Mouse (Mus musculus) erythroblast, embryonic 14.5 days (primary cell): ENCODE measurements at regions not wholly inside any gene's neighbourhood (a gene's known extent, or its start where the extent isn't known, plus 50 kb on each side); places are given as distances from the start of the nearest gene placed in this dataset.

Experiments used
- H3K27me3 ChIP-seq: 2 replicates; pipeline ENCODE4 v1.6.1; 2012; ENCODE audit warnings: inconsistent platforms; ENCODE audit not compliant: control insufficient read depth
- H3K36me3 ChIP-seq: 2 replicates; pipeline ENCODE4 v1.6.1; 2012; ENCODE audit warnings: mild to moderate bottlenecking, inconsistent platforms; ENCODE audit not compliant: control insufficient read depth
- H3K4me1 ChIP-seq: 2 replicates; pipeline ENCODE4 v1.6.1; 2012; ENCODE audit warnings: inconsistent platforms; ENCODE audit not compliant: control insufficient read depth
- H3K4me3 ChIP-seq: replicated peaks from 2 replicates; pipeline ENCODE3; 2012; ENCODE audit warnings: moderate library complexity, mild to moderate bottlenecking, inconsistent platforms
- H3K9me3 ChIP-seq: 2 replicates; pipeline ENCODE4 v1.6.1; 2012; ENCODE audit warnings: low read length, inconsistent platforms, mixed read lengths; ENCODE audit not compliant: control insufficient read depth
- GATA1 ChIP-seq: IDR thresholded peaks from 2 replicates; pipeline ENCODE4 v1.6.1; 2012; ENCODE audit warnings: low read length, inconsistent platforms, mixed read lengths
- TAL1 ChIP-seq: IDR thresholded peaks from 3 replicates; pipeline ENCODE4 v1.6.1; 2012; ENCODE audit warnings: low read length, inconsistent platforms, mixed read lengths

- H3K9me3 ChIP-seq, result no peaks in the 10 kb centered on the region
- H3K4me1 ChIP-seq, result no peaks in the 10 kb centered on the region
- H3K27me3 ChIP-seq, result no peaks in the 10 kb centered on the region
- no peak overlapping the region for H3K4me3 ChIP-seq
- TF ChIP-seq GATA1 (no peak), TAL1 (no peak)
- no peaks in the 10 kb centered on the region for H3K36me3 ChIP-seq
These were observed 117.3 kb upstream of the Prok2 start for GRCm38 (mm10) chr6:99843507-99843906.

- Histone ChIP-seq H3K9me3 (no peaks in the 10 kb centered on the region), H3K27me3 (no peaks in the 10 kb centered on the region), H3K36me3 (no peaks in the 10 kb centered on the region), H3K4me1 (no peaks in the 10 kb centered on the region), H3K4me3 (no peak overlapping the region)
- TF ChIP-seq TAL1, result no peak
- TF ChIP-seq GATA1, result no peak
These were observed 116.5 kb upstream of the Prok2 start for GRCm38 (mm10) chr6:99842723-99843122.

DNA sequence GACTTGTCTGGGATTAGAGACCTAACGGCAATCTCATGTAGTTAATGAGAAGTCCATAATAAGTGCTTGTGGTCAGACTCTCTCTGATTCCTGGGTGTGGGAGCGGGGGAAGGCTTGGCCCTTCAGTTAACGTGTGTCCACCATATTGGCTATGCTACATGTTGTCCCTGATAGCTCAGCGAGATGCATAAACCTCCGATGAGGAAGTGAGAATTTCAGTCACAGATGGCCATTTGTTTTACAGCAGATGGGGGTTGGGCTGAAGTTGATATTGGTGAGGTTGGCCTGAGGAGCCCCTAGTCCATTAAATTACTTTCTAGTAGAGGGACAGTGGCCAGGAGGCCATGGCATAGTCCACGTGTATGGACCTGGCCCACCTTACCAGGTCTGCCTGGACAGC, 114.6 kb upstream of the Prok2 start:
- H3K27me3 ChIP-seq, result no peaks in the 10 kb centered on the region
- no peaks in the 10 kb centered on the region for H3K4me1 ChIP-seq
- TF ChIP-seq GATA1 (no peak), TAL1 (no peak)
- H3K9me3 ChIP-seq, result no peaks in the 10 kb centered on the region
- no peaks in the 10 kb centered on the region for H3K36me3 ChIP-seq
- no peak overlapping the region for H3K4me3 ChIP-seq

- peaks cover 2% of the 10 kb centered on the region; the same call in 1 of the 2 replicates for H3K9me3 ChIP-seq
- H3K4me1 ChIP-seq, result no peaks in the 10 kb centered on the region
- H3K4me3 ChIP-seq, result no peak overlapping the region
- H3K27me3 ChIP-seq, result no peaks in the 10 kb centered on the region
- no peak for TF ChIP-seq GATA1
- no peak for TF ChIP-seq TAL1
- H3K36me3 ChIP-seq, result no peaks in the 10 kb centered on the region
These were observed 107.1 kb upstream of the Prok2 start for GRCm38 (mm10) chr6:99833323-99833722.

GRCm38 (mm10) chr6:99827625-99828024, 101.4 kb upstream of the Prok2 start:
- Histone ChIP-seq H3K4me3 (no peak overlapping the region), H3K9me3 (peaks cover 2% of the 10 kb centered on the region; the same call in 1 of the 2 replicates), H3K27me3 (no peaks in the 10 kb centered on the region), H3K4me1 (no peaks in the 10 kb centered on the region), H3K36me3 (no peaks in the 10 kb centered on the region)
- TF ChIP-seq GATA1 (no peak), TAL1 (no peak)

DNA sequence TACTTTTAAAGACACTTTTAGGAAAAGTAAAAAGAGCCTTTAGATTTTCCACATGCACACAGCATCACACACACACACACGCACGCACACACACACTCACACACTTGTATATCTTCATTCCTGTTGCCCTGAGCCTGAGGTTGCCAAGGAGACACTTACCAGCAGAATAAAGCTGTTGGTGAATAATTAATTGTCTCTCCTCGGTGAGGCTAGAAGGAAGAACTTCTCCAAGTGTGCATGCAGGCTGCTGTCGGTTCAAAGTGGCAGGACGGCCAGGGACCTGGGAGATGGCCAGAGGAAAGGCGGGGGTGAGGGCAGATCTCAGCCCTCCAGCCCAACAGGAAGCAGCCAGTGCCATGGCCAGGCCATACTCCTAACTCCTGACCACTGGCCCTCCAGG, 98.6 kb upstream of the Prok2 start:
- H3K27me3 ChIP-seq, result no peaks in the 10 kb centered on the region
- TF ChIP-seq TAL1, result no peak
- no peak for TF ChIP-seq GATA1
- no peak overlapping the region for H3K4me3 ChIP-seq
- H3K36me3 ChIP-seq, result no peaks in the 10 kb centered on the region
- H3K4me1 ChIP-seq, result no peaks in the 10 kb centered on the region
- no peaks in the 10 kb centered on the region for H3K9me3 ChIP-seq

DNA sequence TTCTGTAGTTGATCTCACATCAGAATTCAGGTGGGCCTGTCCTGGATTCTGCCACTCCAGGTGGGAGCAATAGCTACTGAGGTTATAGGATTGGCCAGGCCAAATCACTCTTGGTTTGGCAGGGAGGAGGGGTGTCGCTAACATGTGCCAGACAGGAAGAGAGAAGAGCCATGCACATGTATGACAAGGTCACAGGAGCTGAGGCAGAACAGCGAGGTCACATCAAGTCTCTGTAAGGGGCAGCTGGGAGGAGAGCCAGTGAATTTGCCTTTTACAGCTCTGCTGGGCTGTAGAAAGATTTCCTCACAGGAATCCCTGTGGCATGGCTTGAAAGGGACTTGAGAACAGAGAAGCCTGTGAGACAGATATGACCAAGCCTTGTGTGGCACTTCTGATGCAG, 96.3 kb upstream of the Prok2 start:
- Histone ChIP-seq H3K27me3 (no peaks in the 10 kb centered on the region), H3K9me3 (no peaks in the 10 kb centered on the region), H3K4me3 (no peak overlapping the region), H3K4me1 (no peaks in the 10 kb centered on the region), H3K36me3 (no peaks in the 10 kb centered on the region)
- TF ChIP-seq GATA1 (no peak), TAL1 (no peak)

DNA sequence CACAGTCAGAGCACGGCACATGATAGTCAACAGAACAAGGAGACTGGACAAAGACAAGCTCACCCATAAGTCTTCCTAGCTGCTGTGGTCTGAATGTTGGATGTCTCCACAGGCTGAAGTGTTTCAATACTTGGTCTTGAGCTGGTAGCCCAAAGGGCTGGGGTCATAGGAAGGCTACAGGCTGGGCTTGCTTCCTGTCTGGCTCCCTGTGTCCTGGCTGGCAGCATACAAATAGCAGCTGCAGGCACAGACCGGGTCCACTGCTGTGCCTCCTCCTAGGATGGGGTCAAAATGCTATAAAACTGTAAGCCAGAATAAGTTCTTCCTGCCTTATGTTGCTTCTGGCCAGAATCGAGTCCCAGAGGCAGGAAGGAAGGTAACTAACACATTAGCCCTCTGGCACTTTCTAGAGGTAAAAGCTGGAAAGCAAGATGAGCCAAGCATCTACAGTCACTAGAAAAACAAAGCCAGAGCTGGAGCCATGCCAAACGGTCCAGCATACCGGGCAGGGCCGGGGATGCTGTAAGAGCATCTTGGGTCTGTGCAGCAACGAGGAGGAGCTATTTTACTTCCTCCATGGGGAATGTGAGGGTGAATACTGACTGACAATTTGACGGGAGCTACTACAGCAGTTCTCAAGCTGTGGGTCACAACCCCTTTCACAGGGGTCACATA, 93.2 kb upstream of the Prok2 start:
- no peaks in the 10 kb centered on the region for H3K27me3 ChIP-seq
- no peaks in the 10 kb centered on the region for H3K9me3 ChIP-seq
- no peaks in the 10 kb centered on the region for H3K36me3 ChIP-seq
- TF ChIP-seq TAL1 (no peak), GATA1 (no peak)
- H3K4me1 ChIP-seq, result no peaks in the 10 kb centered on the region
- H3K4me3 ChIP-seq, result no peak overlapping the region

DNA sequence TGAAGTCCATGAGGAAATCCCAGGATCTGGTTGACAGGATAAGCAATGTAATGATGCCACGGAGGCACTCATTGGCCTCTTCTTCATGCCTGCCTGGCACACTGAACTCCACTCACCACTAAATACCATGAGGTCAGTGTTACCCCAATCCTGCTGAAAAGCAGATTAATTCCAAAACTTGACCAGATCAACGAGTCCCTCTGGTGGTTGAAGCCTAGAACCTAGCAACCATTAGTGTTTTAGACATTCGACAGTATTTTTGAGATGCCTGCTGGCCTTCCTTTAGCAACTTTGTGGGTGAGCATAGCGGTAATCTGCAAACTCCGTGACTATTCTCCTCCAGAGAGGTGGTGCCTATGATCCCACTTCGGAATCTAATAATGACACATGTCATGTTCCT, 92.3 kb upstream of the Prok2 start:
- H3K36me3 ChIP-seq, result no peaks in the 10 kb centered on the region
- H3K9me3 ChIP-seq, result no peaks in the 10 kb centered on the region
- no peaks in the 10 kb centered on the region for H3K27me3 ChIP-seq
- H3K4me3 ChIP-seq, result no peak overlapping the region
- TF ChIP-seq GATA1 (no peak), TAL1 (no peak)
- no peaks in the 10 kb centered on the region for H3K4me1 ChIP-seq

GRCm38 (mm10) chr6:99817245-99817644, 91.1 kb upstream of the Prok2 start:
- no peak overlapping the region for H3K4me3 ChIP-seq
- no peaks in the 10 kb centered on the region for H3K4me1 ChIP-seq
- no peaks in the 10 kb centered on the region for H3K9me3 ChIP-seq
- no peaks in the 10 kb centered on the region for H3K27me3 ChIP-seq
- no peaks in the 10 kb centered on the region for H3K36me3 ChIP-seq
- no peak for TF ChIP-seq GATA1
- no peak for TF ChIP-seq TAL1
